Mouse (Mus musculus) myocyte (in vitro differentiated cells): ENCODE data around the gene Ccdc85b. TPM values are rescaled to one million over a fixed set of nuclear protein-coding genes. Genes with fewer than 3 reads are reported as not detected.
"Not testable (repeated sequence)": the region's sequence is repeated elsewhere in the genome, so short reads cannot be mapped to it uniquely, and the experiment has no call there.

Source experiments
- H3K27me3 ChIP-seq: one replicate; pipeline ENCODE4 v1.6.1; 2011; ENCODE audit not compliant: control insufficient read depth, insufficient read depth, insufficient read length
- H3K36me3 ChIP-seq: one replicate; pipeline ENCODE4 v1.6.1; 2011; ENCODE audit not compliant: control insufficient read depth, insufficient read depth
- H3K4me2 ChIP-seq: one replicate; pipeline ENCODE4 v1.6.1; 2011; ENCODE audit warnings: low read depth, control low read depth
- H3K4me3 ChIP-seq: one replicate; pipeline ENCODE4 v1.5.1; 2011; ENCODE audit warnings: mild to moderate bottlenecking, control low read depth, moderate library complexity
- H3K79me2 ChIP-seq: one replicate; pipeline ENCODE4 v1.6.1; 2011; ENCODE audit not compliant: control insufficient read depth, insufficient read depth
- H3ac ChIP-seq: one replicate; pipeline ENCODE4 v1.6.1; 2011; ENCODE audit not compliant: control insufficient read depth, insufficient read length
- CEBPB ChIP-seq: IDR thresholded peaks from 2 replicates; pipeline ENCODE4 v1.6.1; 2011; ENCODE audit warnings: mild to moderate bottlenecking, moderate library complexity; ENCODE audit not compliant: poor library complexity, insufficient read depth, severe bottlenecking
- E2F4 ChIP-seq: IDR thresholded peaks from one replicate; pipeline ENCODE4 v1.6.1; 2011; ENCODE audit warnings: mild to moderate bottlenecking, control low read depth, moderate library complexity; ENCODE audit not compliant: insufficient read depth
- MAX ChIP-seq: IDR thresholded peaks from one replicate; pipeline ENCODE4 v1.6.1; 2011; ENCODE audit warnings: low read depth, mild to moderate bottlenecking, control low read depth
- MYOD1 ChIP-seq, 3 experiments: IDR thresholded peaks; one replicate each; pipeline ENCODE4 v1.6.1; 2011; ENCODE audit warnings: control low read depth in 2 of 3, low read depth in 2 of 3, mild to moderate bottlenecking in 2 of 3, moderate library complexity in 1 of 3; ENCODE audit not compliant: insufficient read length in 2 of 3, control insufficient read depth in 1 of 3
- MYOG ChIP-seq, 3 experiments: IDR thresholded peaks; one replicate each; pipeline ENCODE4 v1.6.1; 2011; ENCODE audit warnings: control low read depth in 2 of 3, low read depth in 2 of 3, mild to moderate bottlenecking in 2 of 3; ENCODE audit not compliant: insufficient read length in 2 of 3, control insufficient read depth in 1 of 3, insufficient read depth in 1 of 3
- POLR2A ChIP-seq: IDR thresholded peaks from one replicate; pipeline ENCODE4 v1.6.1; 2011; ENCODE audit warnings: low read depth, mild to moderate bottlenecking, control low read depth, moderate library complexity; ENCODE audit not compliant: insufficient read length
- POLR2AphosphoS2 ChIP-seq: IDR thresholded peaks from one replicate; pipeline ENCODE4 v1.6.1; 2011; ENCODE audit warnings: low read depth, control low read depth; ENCODE audit not compliant: insufficient read length
- REST ChIP-seq: IDR thresholded peaks from one replicate; pipeline ENCODE4 v1.6.1; 2011; ENCODE audit warnings: mild to moderate bottlenecking, control low read depth, moderate library complexity; ENCODE audit not compliant: insufficient read depth, insufficient read length
- SRF ChIP-seq: IDR thresholded peaks from one replicate; pipeline ENCODE4 v1.6.1; 2011; ENCODE audit warnings: low read depth; ENCODE audit not compliant: control insufficient read depth, insufficient read length
- TCF12 ChIP-seq: IDR thresholded peaks from one replicate; pipeline ENCODE4 v1.6.1; 2011; ENCODE audit warnings: mild to moderate bottlenecking, control low read depth; ENCODE audit not compliant: poor library complexity, insufficient read depth, severe bottlenecking
- TCF3 ChIP-seq: IDR thresholded peaks from one replicate; pipeline ENCODE4 v1.6.1; 2011; ENCODE audit warnings: low read depth, control low read depth; ENCODE audit not compliant: insufficient read length
- USF1 ChIP-seq: IDR thresholded peaks from one replicate; pipeline ENCODE4 v1.6.1; 2011; ENCODE audit warnings: low read depth, mild to moderate bottlenecking, control low read depth, moderate library complexity
- polyA plus RNA-seq: library from polyadenylated mRNA; unstranded; fragments of >200 nt; fragmentation: generic; extraction: Trizol; gene quantifications from one replicate; pipeline ENCODE4 v1.2.1, GENCODE M21; 2012; ENCODE audit warnings: missing spikeins

The Ccdc85b gene
- polyA plus RNA-seq, 1 experiment: 10.7 TPM

DNA sequence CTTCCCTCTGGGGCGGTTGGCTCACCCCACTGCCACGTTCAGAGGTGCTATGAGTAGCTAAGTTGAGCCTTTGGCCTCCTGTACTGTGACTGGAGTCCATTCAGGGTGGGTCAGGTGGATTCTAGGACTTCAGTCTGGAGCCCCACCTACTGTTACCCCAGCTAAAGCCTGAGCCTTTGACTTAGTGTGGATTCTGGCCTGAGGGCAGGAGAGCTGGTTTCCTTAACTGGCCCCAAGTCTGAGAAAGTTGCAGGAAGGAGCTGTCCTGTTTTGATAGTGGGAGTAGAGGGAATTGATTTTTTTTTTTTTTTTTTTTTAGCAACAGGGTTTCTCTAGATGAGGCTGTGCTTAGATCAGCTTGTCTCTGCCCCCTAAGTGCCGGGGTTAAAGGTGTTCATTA lies 36.6 kb upstream of the Ccdc85b start:
- Histone ChIP-seq H3K27me3 (no peaks in the 10 kb centered on the region), H3K36me3 (peaks cover 33% of the 10 kb centered on the region), H3ac (no peak overlapping the region), H3K4me3 (no peak overlapping the region), H3K4me2 (no peak overlapping the region), H3K79me2 (peaks cover 31% of the 10 kb centered on the region)
- TF ChIP-seq E2F4 (no peak), POLR2AphosphoS2 (no peak), MAX (no peak), MYOG (IDR thresholded peaks at IDR 0.05; ENCODE audit: control insufficient read depth in 1 of 3, insufficient read depth in 1 of 3, insufficient read length in 2 of 3, low read depth in 2 of 3) (no peak), USF1 (no peak), POLR2A (no peak), TCF3 (no peak), CEBPB (no peak), SRF (no peak), MYOD1 (IDR thresholded peaks at IDR 0.05; ENCODE audit: control insufficient read depth in 1 of 3, insufficient read length in 2 of 3, low read depth in 2 of 3) (no peak), REST (no peak), TCF12 (no peak)

DNA sequence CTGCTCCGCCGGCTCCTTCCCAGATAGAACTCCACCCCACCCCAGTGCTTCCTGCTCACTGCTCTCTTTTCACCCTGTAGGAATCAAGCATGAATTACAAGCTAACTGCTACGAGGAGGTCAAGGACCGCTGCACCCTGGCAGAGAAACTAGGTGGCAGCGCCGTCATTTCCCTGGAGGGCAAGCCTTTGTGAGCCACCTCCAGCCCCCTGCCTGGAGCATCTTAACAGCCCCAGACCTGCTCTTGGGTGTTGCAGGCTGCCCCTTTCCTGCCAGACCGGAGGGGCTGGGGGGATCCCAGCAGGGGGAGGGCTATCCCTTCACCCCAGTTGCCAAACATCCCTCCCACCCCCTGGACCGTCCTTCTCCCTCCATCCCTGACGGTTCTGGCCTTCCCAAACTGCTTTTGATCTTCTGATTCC lies 35.6 kb upstream of the Ccdc85b start:
- Histone ChIP-seq H3K79me2 (peaks cover 31% of the 10 kb centered on the region), H3K36me3 (peaks cover 33% of the 10 kb centered on the region), H3K4me2 (peak overlapping the region; percentile 96)
- H3K27me3 ChIP-seq, H3ac ChIP-seq, H3K4me3 ChIP-seq: not testable (repeated sequence)
- TF ChIP-seq POLR2AphosphoS2: peak; percentile 33

DNA sequence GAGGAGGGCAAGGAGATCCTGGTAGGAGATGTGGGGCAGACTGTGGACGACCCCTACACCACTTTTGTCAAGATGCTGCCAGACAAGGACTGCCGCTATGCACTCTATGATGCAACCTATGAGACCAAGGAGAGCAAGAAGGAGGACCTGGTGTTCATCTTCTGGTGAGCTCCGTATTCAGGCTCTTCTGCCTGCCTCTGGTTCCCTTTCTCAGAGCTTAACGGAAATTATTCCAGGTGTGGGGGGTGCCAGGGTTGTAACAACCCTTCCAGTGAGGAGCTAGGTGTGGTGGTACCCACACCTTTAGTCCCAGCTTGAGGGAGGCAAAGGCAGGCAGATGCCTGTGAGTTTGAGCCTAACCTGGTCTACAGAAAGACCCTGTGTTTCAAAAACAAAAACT lies 34.9 kb upstream of the Ccdc85b start:
- Histone ChIP-seq H3K4me2 (peak overlapping the region; percentile 96), H3K4me3 (peak overlapping the region; percentile 85), H3K27me3 (no peaks in the 10 kb centered on the region), H3K36me3 (peaks cover 33% of the 10 kb centered on the region), H3K79me2 (peaks cover 31% of the 10 kb centered on the region), H3ac (no peak overlapping the region)
- TF ChIP-seq SRF: no peak
- no peak for TF ChIP-seq MYOD1 (IDR thresholded peaks at IDR 0.05; ENCODE audit: control insufficient read depth in 1 of 3, insufficient read length in 2 of 3, low read depth in 2 of 3)
- TF ChIP-seq REST: no peak
- TF ChIP-seq MYOG (IDR thresholded peaks at IDR 0.05; ENCODE audit: control insufficient read depth in 1 of 3, insufficient read depth in 1 of 3, insufficient read length in 2 of 3, low read depth in 2 of 3): no peak
- TF ChIP-seq TCF3: no peak
- no peak for TF ChIP-seq TCF12
- TF ChIP-seq POLR2AphosphoS2: no peak
- no peak for TF ChIP-seq E2F4
- no peak for TF ChIP-seq MAX
- TF ChIP-seq USF1: no peak
- no peak for TF ChIP-seq CEBPB
- TF ChIP-seq POLR2A: no peak

DNA sequence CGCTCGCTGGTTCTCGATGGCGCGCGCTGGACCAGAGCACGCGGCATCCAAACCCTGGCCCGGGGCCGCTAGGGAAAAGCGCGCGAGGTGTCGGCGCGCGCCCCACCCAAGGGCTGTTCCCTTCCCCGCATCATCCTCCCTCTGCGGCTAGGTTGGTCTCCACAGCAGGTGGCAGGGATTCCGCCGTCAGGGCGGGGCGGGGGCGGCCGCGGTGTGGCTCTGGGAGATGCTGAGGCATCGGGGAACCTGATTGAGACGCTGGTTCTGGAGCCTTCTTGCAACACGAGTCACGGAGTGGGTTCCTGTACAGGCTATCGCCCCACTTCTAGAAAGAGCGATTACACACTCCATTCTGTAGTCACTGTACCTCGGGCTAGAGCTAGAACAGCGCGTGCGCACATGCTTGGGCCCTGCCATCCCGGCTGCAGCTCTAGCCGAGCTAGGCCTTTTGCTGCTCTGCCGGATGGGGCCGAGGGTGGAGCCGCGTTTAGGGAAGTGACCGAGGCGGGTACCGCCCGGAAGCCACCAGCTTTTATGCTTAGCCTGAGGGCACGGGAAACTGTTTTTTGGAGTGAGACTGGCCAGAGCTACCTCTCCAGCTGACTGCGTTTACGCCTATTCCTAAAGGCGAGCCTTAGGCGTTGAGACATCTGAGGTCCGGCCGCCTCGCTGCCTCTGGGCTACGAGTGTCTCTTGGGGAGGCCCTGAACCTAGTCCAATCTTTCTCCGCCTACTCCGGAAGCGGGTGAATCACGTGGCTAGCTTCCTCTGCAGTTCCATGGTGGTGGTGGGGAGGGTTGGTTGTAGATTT lies 33.4 kb upstream of the Ccdc85b start:
- peak overlapping the region; percentile 64 for H3ac ChIP-seq
- H3K4me2 ChIP-seq: peak overlapping the region; percentile 96
- peaks cover 44% of the 10 kb centered on the region for H3K79me2 ChIP-seq
- H3K27me3 ChIP-seq: no peaks in the 10 kb centered on the region
- H3K36me3 ChIP-seq: peaks cover 31% of the 10 kb centered on the region
- peak overlapping the region; percentile 85 for H3K4me3 ChIP-seq
- TF ChIP-seq REST (no peak), USF1 (peak; percentile 96), SRF (peak; percentile 43), E2F4 (no peak), POLR2A (peak; percentile 81), POLR2AphosphoS2 (peak; percentile 88), CEBPB (no peak), MAX (no peak), TCF3 (no peak), MYOD1 (IDR thresholded peaks at IDR 0.05; ENCODE audit: control insufficient read depth in 1 of 3, insufficient read length in 2 of 3, low read depth in 2 of 3) (peak in 2 of 3 experiments; percentile 42 to 66), MYOG (IDR thresholded peaks at IDR 0.05; ENCODE audit: control insufficient read depth in 1 of 3, insufficient read depth in 1 of 3, insufficient read length in 2 of 3, low read depth in 2 of 3) (peak in 2 of 3 experiments; percentile 28 to 66), TCF12 (no peak)

GRCm38 (mm10) chr19:5490313-5490897 lies 32.7 kb upstream of the Ccdc85b start, which contains the start of gene Cfl1:
Gene Cfl1 (plus strand): TSS chr19:5490455.
- peak within 1 kb of the TSS; percentile 98 for H3K4me2 ChIP-seq
- no peaks in the 10 kb centered on the region for H3K27me3 ChIP-seq
- peak within 1 kb of the TSS; percentile 85 for H3K4me3 ChIP-seq
- H3K36me3 ChIP-seq: peaks cover 35% of the 10 kb centered on the region
- H3ac ChIP-seq: peak within 1 kb of the TSS; percentile 64
- no peak for TF ChIP-seq REST
- TF ChIP-seq USF1: no peak
- peak in 1 of 3 experiments; percentile 46 for TF ChIP-seq MYOG (IDR thresholded peaks at IDR 0.05; ENCODE audit: control insufficient read depth in 1 of 3, insufficient read depth in 1 of 3, insufficient read length in 2 of 3, low read depth in 2 of 3)
- no peak for TF ChIP-seq TCF3
- TF ChIP-seq CEBPB: no peak
- TF ChIP-seq POLR2A: peak; percentile 91
- TF ChIP-seq E2F4: no peak
- peak; percentile 74 for TF ChIP-seq POLR2AphosphoS2
- peak; percentile 68 for TF ChIP-seq SRF
- TF ChIP-seq MAX: no peak
- peak in 1 of 3 experiments; percentile 5 for TF ChIP-seq MYOD1 (IDR thresholded peaks at IDR 0.05; ENCODE audit: control insufficient read depth in 1 of 3, insufficient read length in 2 of 3, low read depth in 2 of 3)
- no peak for TF ChIP-seq TCF12
- peaks cover 46% of the 10 kb centered on the region for H3K79me2 ChIP-seq

- Histone ChIP-seq H3K4me3 (peak overlapping the region; percentile 85), H3K79me2 (peaks cover 46% of the 10 kb centered on the region), H3K36me3 (peaks cover 35% of the 10 kb centered on the region), H3K4me2 (peak overlapping the region; percentile 98)
- H3K27me3 ChIP-seq, H3ac ChIP-seq: not testable (repeated sequence)
Observed at GRCm38 (mm10) chr19:5489721-5490120, 32.0 kb upstream of the Ccdc85b start.
